Mouse (Mus musculus) forebrain, embryonic 12.5 days (tissue): ENCODE data around the gene Cyp2c23. TPM values are rescaled to one million over a fixed set of nuclear protein-coding genes. Genes with fewer than 3 reads are reported as not detected.

ENCODE experiments used
- ATAC-seq: fragments of 200-750 bp; cut with Nextera tagmentation; 2 replicates; pipeline ENCODE4 v1.8.0; 2017; ENCODE audit warnings: moderate TSS enrichment; ENCODE audit not compliant: low FRiP score
- H3K27ac ChIP-seq: fragments of 300-500 bp; sonication (generic); 2 replicates; pipeline ENCODE4 v1.5.1; 2016; ENCODE audit warnings: mild to moderate bottlenecking
- H3K27me3 ChIP-seq: fragments of 300-500 bp; sonication (generic); 2 replicates; pipeline ENCODE4 v1.6.1; 2016; ENCODE audit warnings: mild to moderate bottlenecking
- H3K36me3 ChIP-seq: fragments of 300-500 bp; sonication (generic); replicated peaks from 2 replicates; pipeline ENCODE4 v1.6.1; 2016; ENCODE audit warnings: mild to moderate bottlenecking
- H3K4me1 ChIP-seq: fragments of 300-500 bp; sonication (generic); 2 replicates; pipeline ENCODE4 v1.6.1; 2016
- H3K4me2 ChIP-seq: fragments of 300-500 bp; sonication (generic); 2 replicates; pipeline ENCODE4 v1.6.1; 2016; ENCODE audit warnings: mild to moderate bottlenecking, moderate library complexity
- H3K4me3 ChIP-seq: fragments of 300-500 bp; sonication (generic); replicated peaks from 2 replicates; pipeline ENCODE4 v1.5.1; 2016; ENCODE audit warnings: mild to moderate bottlenecking
- H3K9ac ChIP-seq: fragments of 300-500 bp; sonication (generic); 2 replicates; pipeline ENCODE4 v1.6.1; 2016; ENCODE audit warnings: mild to moderate bottlenecking
- H3K9me3 ChIP-seq: fragments of 300-500 bp; sonication (generic); 2 replicates; pipeline ENCODE4 v1.6.1; 2016
- whole genome bisulfite sequencing: fragments of 180-500 bp; shearing (Covaris S2); methylation state at CpG from one replicate; pipeline ENCODE4 v1.1.7; 2016; 5-methylcytosine and 5-hydroxymethylcytosine counted together
- polyA plus RNA-seq: library from polyadenylated mRNA; unstranded; fragments of >200 nt; fragmentation: Nextera tagmentation; extraction: Ambion mirVana; gene quantifications from 2 replicates; pipeline ENCODE4 v1.2.1, GENCODE M21; 2016

Gene Cyp2c23
- polyA plus RNA-seq, 1 experiment from 2014 or later: not detected

GRCm38 (mm10) chr19:43986069-43986794 is 42.8 kb downstream of the Cyp2c23 start, which contains the start of gene Cpn1:
TSS of gene Cpn1 (minus strand) at chr19:43986556.
- H3K4me1 ChIP-seq: peaks cover 7% of the 10 kb centered on the region
- no peak within 1 kb of the TSS for H3K9ac ChIP-seq
- H3K4me3 ChIP-seq: peak within 1 kb of the TSS; percentile 15; the same call in 1 of the 2 replicates
- no peaks in the 10 kb centered on the region for H3K36me3 ChIP-seq
- H3K9me3 ChIP-seq: no peaks in the 10 kb centered on the region
- no peak within 1 kb of the TSS for H3K27ac ChIP-seq
- H3K4me2 ChIP-seq: peak within 1 kb of the TSS; percentile 40
- no peak for ATAC-seq
- 22% methylated on average over 30 of the region's 30 CpGs for WGBS
- H3K27me3 ChIP-seq: peaks cover 12% of the 10 kb centered on the region

GRCm38 (mm10) chr19:43981992-43982391 is 47.0 kb downstream of the Cyp2c23 start:
- no peak overlapping the region for H3K4me3 ChIP-seq
- ATAC-seq: no peak
- H3K27ac ChIP-seq: no peak overlapping the region
- H3K36me3 ChIP-seq: no peaks in the 10 kb centered on the region
- no peaks in the 10 kb centered on the region for H3K9me3 ChIP-seq
- 96% methylated on average over 5 of the region's 5 CpGs for WGBS
- no peak overlapping the region for H3K4me2 ChIP-seq
- H3K27me3 ChIP-seq: peaks cover 9% of the 10 kb centered on the region; the same call in 1 of the 2 replicates
- H3K4me1 ChIP-seq: peaks cover 7% of the 10 kb centered on the region
- H3K9ac ChIP-seq: no peak overlapping the region

- Histone ChIP-seq H3K4me2 (no peak overlapping the region), H3K4me3 (no peak overlapping the region), H3K27me3 (peaks cover 3% of the 10 kb centered on the region; the same call in 1 of the 2 replicates), H3K27ac (no peak overlapping the region), H3K9me3 (no peaks in the 10 kb centered on the region), H3K36me3 (no peaks in the 10 kb centered on the region), H3K4me1 (no peaks in the 10 kb centered on the region), H3K9ac (no peak overlapping the region)
- 93% methylated on average over 17 of the region's 17 CpGs for WGBS
- ATAC-seq: no peak
Observed at GRCm38 (mm10) chr19:43980711-43981110, 48.3 kb downstream of the Cyp2c23 start.

GRCm38 (mm10) chr19:43977799-43978198 is 51.2 kb downstream of the Cyp2c23 start:
- no peak overlapping the region for H3K4me3 ChIP-seq
- no peak for ATAC-seq
- no peak overlapping the region for H3K9ac ChIP-seq
- H3K4me1 ChIP-seq: no peaks in the 10 kb centered on the region
- no peak overlapping the region for H3K4me2 ChIP-seq
- no peaks in the 10 kb centered on the region for H3K27me3 ChIP-seq
- no peak overlapping the region for H3K27ac ChIP-seq
- 77% methylated on average over 3 of the region's 3 CpGs for WGBS
- H3K36me3 ChIP-seq: no peaks in the 10 kb centered on the region
- no peaks in the 10 kb centered on the region for H3K9me3 ChIP-seq

GRCm38 (mm10) chr19:43976661-43977060 is 52.3 kb downstream of the Cyp2c23 start:
- no peaks in the 10 kb centered on the region for H3K9me3 ChIP-seq
- H3K4me2 ChIP-seq: no peak overlapping the region
- WGBS: 81% methylated on average over 6 of the region's 6 CpGs
- H3K4me1 ChIP-seq: no peaks in the 10 kb centered on the region
- no peak for ATAC-seq
- no peaks in the 10 kb centered on the region for H3K36me3 ChIP-seq
- no peak overlapping the region for H3K4me3 ChIP-seq
- H3K9ac ChIP-seq: no peak overlapping the region
- H3K27ac ChIP-seq: no peak overlapping the region
- no peaks in the 10 kb centered on the region for H3K27me3 ChIP-seq

GRCm38 (mm10) chr19:43974221-43974620 is 54.8 kb downstream of the Cyp2c23 start:
- no peaks in the 10 kb centered on the region for H3K36me3 ChIP-seq
- WGBS: 93% methylated on average over 6 of the region's 6 CpGs
- no peak for ATAC-seq

GRCm38 (mm10) chr19:43973711-43974110 is 55.3 kb downstream of the Cyp2c23 start:
- Histone ChIP-seq H3K27me3 (no peaks in the 10 kb centered on the region), H3K36me3 (no peaks in the 10 kb centered on the region), H3K4me1 (no peaks in the 10 kb centered on the region), H3K27ac (no peak overlapping the region), H3K4me3 (no peak overlapping the region), H3K9ac (no peak overlapping the region), H3K9me3 (no peaks in the 10 kb centered on the region), H3K4me2 (no peak overlapping the region)
- WGBS: 86% methylated on average over 9 of the region's 9 CpGs
- no peak for ATAC-seq

More at GRCm38 (mm10) chr19:43974221-43974620, 54.8 kb downstream of the Cyp2c23 start:
- no peak overlapping the region for H3K4me3 ChIP-seq
- no peaks in the 10 kb centered on the region for H3K27me3 ChIP-seq
- H3K4me2 ChIP-seq: no peak overlapping the region
- H3K4me1 ChIP-seq: no peaks in the 10 kb centered on the region
- no peak overlapping the region for H3K27ac ChIP-seq
- H3K9me3 ChIP-seq: no peaks in the 10 kb centered on the region
- no peak overlapping the region for H3K9ac ChIP-seq

- Histone ChIP-seq H3K27ac (no peak overlapping the region), H3K9ac (no peak overlapping the region), H3K4me2 (no peak overlapping the region), H3K36me3 (no peaks in the 10 kb centered on the region), H3K9me3 (no peaks in the 10 kb centered on the region), H3K27me3 (no peaks in the 10 kb centered on the region), H3K4me3 (no peak overlapping the region), H3K4me1 (no peaks in the 10 kb centered on the region)
- no peak for ATAC-seq
- 91% methylated on average over 8 of the region's 8 CpGs for WGBS
Observed at GRCm38 (mm10) chr19:43972129-43972528, 56.9 kb downstream of the Cyp2c23 start.

GRCm38 (mm10) chr19:43968436-43969026 is 60.5 kb downstream of the Cyp2c23 start:
- H3K9me3 ChIP-seq: no peaks in the 10 kb centered on the region
- H3K4me1 ChIP-seq: no peaks in the 10 kb centered on the region
- H3K9ac ChIP-seq: no peak overlapping the region
- WGBS: 61% methylated on average over 10 of the region's 11 CpGs
- H3K4me2 ChIP-seq: no peak overlapping the region
- H3K27ac ChIP-seq: no peak overlapping the region
- no peak for ATAC-seq
- no peaks in the 10 kb centered on the region for H3K36me3 ChIP-seq
- H3K4me3 ChIP-seq: no peak overlapping the region
- H3K27me3 ChIP-seq: no peaks in the 10 kb centered on the region

GRCm38 (mm10) chr19:43966481-43966880 is 62.5 kb downstream of the Cyp2c23 start:
- Histone ChIP-seq H3K4me2 (no peak overlapping the region), H3K27me3 (no peaks in the 10 kb centered on the region), H3K4me1 (no peaks in the 10 kb centered on the region), H3K9me3 (no peaks in the 10 kb centered on the region), H3K36me3 (no peaks in the 10 kb centered on the region), H3K9ac (no peak overlapping the region), H3K4me3 (no peak overlapping the region), H3K27ac (no peak overlapping the region)
- 70% methylated on average over 2 of the region's 2 CpGs for WGBS
- ATAC-seq: no peak

GRCm38 (mm10) chr19:43965496-43966085 is 63.4 kb downstream of the Cyp2c23 start:
- no peaks in the 10 kb centered on the region for H3K4me1 ChIP-seq
- ATAC-seq: no peak
- no peak overlapping the region for H3K27ac ChIP-seq
- no peak overlapping the region for H3K4me2 ChIP-seq
- no peak overlapping the region for H3K9ac ChIP-seq
- no peaks in the 10 kb centered on the region for H3K36me3 ChIP-seq
- 87% methylated on average over 11 of the region's 11 CpGs for WGBS
- no peak overlapping the region for H3K4me3 ChIP-seq
- no peaks in the 10 kb centered on the region for H3K27me3 ChIP-seq
- 0 out of 2 replicates have a peak, but pooled peaks cover 3% of the 10 kb centered on the region for H3K9me3 ChIP-seq

GRCm38 (mm10) chr19:43962795-43963194 is 66.2 kb downstream of the Cyp2c23 start:
- Histone ChIP-seq H3K27ac (no peak overlapping the region), H3K4me1 (no peaks in the 10 kb centered on the region), H3K9me3 (0 out of 2 replicates have a peak, but pooled peaks cover 3% of the 10 kb centered on the region), H3K4me2 (no peak overlapping the region), H3K9ac (no peak overlapping the region), H3K27me3 (no peaks in the 10 kb centered on the region), H3K4me3 (no peak overlapping the region), H3K36me3 (no peaks in the 10 kb centered on the region)
- ATAC-seq: no peak
- WGBS: 79% methylated on average over 9 of the region's 9 CpGs
